Mouse (Mus musculus) brain, adult 2 months (tissue): ENCODE measurements around the gene Ttc16.

Experiments used
- DNase-seq: peaks from one replicate; pipeline ENCODE4 v3.0.0; 2011; ENCODE audit warnings: low read depth, low spot score

Ttc16 gene

DNA sequence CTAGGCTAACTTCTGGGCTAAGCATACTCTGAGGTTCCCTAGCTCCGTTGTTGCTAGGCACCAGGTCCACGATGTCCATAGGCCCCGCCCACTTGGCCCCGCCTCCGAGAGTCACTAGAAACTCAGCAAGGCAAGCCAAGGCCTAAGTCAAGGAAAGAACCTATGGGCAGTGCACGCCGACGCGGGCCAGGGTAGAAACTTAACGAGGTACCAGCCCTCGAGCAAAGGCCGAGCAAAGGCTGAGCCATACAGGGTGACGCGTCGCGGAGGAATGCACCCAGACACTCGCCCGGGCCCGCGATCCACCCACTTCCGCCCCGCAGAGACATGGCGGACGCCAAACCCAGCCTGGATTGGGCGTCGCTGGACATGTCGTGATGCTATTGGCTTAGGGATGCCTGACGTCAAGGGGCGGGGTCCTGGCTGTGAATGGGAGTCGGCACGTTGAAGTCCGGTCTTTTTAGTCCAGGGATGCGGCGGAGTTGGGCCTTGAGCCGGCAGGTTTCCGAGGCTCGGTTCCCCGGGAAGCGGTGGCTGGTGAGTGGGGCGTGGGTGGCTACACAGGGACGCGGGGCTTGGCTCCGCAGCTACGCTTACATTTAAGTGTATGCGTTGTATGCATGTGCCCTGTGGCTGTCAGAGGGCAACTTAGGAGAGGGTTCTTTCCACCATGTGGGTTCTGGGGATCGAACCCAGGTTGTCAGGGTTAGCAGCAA, at the start of gene Ttc16, which contains the start of gene Ptrh1:
Gene Ttc16, minus strand, starts transcription at position 275 of the 716 bp plus-strand sequence.
Gene Ptrh1, plus strand, starts transcription at position 428 of the 716 bp plus-strand sequence.
- DNase-seq, result peak; percentile 98

DNA sequence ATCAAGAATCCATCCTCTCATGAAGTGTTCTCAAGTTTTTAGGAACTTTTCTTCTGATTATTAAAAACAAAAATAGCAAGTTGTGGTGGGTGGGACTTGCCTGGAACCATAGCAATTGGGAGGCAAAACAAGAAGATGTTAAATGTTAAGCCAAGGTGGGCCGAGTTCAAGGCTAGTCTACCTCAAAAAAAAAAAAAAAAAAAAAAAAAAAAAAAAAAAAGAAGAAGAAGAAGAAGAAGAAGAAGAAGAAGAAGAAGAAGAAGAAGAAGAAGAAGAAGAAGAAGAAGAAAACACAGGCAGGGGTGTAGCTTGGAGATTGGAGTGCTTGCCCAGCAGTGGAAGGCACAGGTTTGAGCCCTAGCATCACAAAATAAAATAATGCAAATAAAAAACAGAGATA, 49.3 kb upstream of the Ttc16 start:
- DNase-seq, result no peak

DNA sequence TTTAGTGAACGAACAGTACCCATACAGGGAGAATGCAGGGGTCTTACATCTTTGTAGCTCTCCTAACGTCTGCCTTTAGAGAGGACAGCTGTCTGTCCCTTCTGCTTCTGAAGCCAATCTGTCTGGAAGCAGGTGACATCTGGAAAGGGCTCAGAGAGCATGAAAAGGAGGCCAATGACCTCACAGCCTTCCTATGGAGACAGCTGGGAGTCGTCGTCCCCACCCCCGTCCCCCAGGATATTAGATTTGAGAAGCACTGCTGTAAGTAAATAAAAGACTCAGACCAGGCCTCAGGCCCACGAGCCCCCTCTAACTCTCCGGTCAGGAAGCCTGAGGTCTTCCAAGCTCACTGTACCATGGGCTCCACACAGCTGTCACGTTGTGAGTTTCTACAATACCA, 48.7 kb upstream of the Ttc16 start:
- no peak for DNase-seq

DNA sequence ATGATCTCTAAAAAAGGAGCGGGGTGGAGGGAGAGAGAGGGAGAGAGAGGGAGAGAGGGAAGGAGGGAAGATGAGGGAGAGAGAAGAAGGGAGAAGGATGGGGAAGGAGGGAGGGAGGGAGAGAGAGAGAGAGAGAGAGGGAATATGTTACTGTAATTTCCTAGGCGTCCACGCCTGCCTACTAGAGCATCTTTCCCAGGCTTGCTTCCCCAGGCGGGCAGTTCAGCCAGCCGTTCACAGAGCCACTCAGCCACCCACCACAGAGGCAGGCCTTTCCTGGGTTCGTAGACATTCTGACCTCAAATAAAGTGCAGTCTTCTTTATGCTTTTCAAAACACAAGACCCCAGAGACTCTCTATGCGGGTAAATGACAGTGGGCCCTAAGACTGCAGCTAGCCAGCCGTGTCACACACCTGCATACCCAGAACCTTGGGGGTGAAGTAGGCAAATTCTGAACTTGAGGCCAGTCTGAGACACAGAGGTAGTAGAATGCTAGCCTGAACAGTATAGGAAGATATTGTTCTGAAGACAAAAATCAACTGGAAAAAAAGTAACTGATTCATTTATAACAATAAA, 48.2 kb upstream of the Ttc16 start:
- DNase-seq, result peak; percentile 46

DNA sequence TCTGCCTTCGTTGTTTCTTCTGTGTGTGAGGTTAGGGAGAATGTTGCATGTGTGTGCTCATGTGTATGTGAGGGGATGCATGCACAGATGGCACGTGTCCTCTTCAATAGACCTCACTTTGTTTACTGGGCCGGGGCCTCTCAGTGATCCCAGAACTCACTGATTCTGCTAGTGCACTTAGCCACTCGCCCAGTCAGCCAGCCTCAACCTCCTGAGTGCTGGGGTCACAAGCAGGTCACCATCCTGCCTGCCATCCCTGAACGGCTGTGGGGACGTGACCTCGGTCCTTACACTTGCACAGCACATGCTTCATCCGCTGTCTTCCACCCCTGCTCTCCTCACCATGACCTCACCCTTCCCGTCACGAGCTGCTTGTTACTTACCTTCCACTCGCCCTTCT, 47.7 kb upstream of the Ttc16 start:
- DNase-seq, result no peak

DNA sequence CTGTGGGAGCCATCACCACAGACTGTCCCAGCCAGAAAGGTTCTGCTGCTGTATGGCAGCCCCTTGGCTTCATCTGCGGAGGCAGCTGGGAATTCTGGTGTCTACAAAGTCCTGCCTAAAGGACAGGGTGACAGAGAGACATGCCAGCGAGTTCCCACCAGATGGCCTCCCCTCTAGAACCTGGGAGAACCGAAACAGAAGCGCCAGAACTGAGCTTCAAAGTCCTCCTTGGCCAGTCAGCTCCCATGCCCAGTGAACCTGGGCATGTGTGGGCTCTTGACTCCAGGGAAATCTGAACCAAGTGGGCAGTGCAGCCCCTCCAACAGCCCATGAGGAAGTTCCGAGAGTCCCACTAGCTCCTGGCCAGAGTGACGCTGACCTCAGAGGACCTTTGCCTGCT, 47.2 kb upstream of the Ttc16 start:
- peak; percentile 83 for DNase-seq

DNA sequence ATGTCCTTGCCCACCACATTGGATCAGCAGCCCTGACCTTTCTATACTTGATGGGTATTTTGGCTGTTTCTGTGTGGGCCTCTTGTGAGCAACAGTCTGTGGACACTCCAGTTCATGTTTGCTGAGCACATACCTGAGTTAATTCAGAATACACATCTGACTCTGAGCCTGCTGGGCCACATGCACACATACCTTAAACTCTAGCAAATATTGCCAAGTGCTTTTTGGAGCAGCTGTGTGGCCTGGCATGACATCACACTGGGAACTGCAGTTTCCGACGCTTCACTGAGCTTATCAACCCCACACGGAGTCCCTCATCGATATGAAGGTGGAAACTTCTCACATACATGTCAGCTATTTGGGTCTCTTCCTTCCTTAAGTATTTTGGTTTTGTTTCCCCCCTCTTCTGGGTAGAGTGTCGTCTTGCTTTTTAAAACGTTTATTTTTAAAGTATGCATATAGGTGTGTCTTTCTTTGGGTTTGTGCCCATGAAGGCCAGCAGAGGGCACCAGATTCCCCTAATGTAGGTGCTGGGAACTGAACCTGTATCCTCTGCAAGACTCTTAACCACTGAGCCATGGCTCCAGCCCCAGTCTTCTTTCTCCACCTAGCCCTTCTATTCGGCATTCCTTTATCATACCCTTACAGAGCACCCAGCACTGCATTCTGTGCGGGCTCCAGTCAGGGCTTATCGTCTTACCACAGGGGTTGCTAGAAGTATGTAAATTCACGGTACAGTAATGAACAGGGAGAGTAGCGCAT, 45.8 kb upstream of the Ttc16 start:
- DNase-seq, result peak; percentile 77

DNA sequence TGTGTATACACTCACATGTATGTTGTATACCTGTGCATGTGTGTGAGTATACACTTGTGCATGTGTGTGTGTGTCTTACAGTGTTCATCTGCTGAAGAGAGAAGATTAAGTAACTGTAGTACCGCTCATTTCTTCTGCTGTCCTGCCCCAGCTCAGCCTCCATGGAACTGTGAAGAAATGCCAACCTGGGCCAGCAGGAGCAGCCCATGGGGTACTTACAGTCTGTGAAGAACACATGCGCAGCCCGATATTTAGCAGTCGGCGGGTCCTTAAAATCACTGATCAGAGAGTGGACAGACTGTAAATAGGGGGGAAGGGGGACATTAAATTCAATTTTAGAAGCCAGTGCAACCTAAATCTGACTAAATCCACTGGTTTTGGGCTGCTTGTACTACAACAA, 42.8 kb upstream of the Ttc16 start:
- DNase-seq, result no peak

DNA sequence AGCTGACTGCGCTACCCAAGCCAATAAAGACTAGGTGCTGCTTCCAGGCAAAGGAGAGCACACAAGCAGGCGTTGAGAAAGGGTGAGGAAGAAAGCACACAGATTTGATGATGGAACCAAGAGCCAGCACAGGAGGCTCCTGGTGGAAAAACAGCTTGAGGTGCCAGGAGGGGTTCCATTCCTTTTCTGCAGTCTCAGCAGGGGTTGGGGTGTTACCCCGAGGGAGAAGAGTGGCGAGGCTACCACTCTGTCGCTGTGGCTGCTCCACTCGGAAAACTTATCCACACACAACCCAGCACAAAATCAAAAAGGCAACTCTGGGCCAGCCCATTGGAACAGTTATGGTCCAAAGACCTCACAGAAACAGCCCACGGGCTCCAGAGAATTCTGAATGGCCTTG, 42.2 kb upstream of the Ttc16 start:
- DNase-seq, result no peak

DNA sequence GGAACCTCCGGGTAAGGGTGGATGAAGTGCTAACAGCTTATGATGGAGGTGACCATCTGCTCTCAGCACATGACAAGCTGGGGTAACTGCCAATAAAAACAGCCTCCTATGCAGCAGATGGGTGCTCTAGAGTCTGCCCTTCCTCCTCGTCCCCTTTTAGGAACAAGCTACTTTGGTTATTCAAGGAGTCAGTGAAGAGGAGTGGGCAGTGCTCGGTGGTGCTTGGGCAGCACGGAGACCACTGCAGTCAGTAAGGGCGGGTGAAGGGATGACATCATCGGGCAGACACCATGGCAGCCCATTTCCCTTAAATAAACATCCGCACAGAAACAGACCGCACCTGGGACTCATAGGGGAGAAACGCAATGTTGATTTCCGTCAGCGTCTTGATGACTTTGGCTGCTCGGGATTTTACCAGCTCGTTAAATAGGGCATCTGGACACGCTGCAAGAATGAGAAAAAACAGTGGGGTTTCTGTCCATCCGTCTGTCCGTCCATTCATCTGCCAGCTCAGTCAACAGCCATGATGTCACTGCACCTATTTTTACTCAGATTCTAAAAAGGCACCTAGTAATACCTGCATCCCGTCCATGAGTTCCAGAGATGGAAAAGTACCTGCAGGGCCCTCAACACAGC, 41.6 kb upstream of the Ttc16 start:
- DNase-seq, result peak; percentile 98

DNA sequence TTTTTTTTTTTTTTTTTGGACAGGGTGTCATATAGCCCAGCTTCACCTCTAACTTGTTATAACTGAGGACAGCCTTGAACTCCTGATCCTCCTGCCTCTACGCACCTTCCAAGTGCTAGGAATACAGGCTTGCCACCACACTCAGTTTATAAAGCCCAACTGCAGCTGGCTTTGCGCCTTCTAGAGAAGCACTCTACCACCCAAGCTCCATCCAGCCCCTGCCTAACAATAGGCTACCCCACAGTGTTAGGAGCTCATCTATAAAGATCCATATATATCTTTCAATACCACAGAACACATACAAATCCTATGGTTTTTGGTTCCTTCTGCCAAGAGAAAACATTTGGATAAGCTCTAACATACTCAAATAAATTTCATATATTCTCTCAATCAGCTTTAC, 41.1 kb upstream of the Ttc16 start:
- no peak for DNase-seq

DNA sequence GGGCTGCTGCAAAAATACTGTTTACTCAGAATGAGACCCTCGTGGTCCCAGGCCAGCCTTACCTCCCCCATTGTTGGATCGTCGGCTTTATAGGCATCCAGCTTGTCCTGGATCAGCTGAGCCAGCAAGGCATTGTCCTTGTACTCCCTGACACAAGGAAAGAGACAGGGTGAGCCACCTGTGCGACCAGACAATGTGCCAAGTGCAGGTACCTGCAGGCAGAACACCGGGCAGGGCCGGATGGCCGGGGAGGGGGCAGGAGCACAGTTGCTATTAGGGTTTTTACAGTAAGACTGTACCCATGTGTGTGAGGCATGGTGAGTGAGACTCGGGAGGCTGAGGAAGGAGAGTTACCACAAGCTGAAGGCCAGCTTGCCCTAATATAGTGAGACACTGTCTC, 36.5 kb upstream of the Ttc16 start:
- DNase-seq, result peak; percentile 90

DNA sequence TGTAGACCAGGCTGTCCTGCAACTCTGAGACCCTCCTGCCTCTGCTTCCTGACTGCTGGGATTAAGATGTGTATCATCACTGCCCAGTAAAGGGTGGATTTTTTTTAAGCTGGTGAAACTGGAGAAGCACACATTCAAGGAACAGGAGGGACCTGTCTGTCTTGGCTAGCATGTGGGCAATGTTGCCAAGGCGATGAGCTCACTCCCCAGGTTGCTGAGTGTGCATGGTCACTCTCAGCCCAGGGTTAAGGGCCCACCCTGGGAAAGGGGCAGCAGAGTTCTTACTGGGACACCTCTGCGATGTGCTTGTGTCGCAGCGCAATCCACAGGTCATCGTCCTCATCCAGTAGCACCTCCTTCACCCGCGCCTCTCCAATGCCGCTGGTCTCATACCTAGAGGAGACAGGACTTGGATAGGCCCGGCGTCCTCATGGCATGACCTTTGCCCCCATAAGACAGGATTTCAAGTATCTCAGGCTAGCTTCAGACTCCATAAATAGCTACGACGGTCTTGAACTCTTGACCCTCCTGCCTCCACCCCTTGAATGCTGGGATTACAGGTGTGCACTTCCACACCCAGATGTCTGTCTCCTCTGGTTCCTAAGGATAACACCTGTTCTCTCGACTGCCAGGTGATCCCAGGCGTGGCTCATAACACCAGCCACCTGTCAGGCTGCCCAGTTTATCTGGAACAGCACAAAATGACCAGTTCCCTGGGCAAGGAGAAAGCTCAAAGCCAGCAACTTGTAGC, 33.6 kb upstream of the Ttc16 start:
- no peak for DNase-seq

DNA sequence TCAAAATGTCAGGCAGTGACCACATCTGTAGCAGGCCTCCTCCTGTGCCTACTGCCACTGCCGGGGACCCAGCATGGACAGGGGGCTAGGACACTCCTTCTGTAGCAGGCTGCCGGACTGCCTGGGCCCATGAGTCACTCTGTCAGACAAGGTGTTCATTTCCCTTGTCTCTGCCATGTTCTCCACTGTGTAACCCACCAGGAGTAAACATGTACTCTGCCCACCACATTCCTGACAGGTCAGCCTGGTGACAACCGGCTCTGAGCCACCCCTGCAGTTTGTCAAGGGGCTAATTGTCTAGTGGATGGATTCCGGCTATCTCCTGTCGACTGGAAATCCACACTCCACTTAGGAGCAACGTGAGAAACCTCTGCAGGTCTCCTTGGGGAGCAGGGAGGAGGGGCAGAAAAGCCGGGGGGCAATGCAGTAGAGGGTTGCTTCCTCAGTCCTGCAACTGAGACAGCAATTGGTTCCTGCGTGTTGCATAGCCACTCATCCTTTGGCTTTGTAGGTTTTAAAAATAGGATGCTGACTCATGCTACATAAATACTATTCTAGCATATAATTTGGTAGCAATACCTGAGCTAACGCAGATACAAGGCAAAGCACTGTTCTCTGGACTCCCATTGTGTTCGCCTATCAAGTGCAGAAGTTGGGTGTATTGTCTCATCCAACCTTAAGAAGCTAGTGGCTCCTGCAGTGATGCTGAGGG, 23.0 kb upstream of the Ttc16 start:
- peak; percentile 79 for DNase-seq

DNA sequence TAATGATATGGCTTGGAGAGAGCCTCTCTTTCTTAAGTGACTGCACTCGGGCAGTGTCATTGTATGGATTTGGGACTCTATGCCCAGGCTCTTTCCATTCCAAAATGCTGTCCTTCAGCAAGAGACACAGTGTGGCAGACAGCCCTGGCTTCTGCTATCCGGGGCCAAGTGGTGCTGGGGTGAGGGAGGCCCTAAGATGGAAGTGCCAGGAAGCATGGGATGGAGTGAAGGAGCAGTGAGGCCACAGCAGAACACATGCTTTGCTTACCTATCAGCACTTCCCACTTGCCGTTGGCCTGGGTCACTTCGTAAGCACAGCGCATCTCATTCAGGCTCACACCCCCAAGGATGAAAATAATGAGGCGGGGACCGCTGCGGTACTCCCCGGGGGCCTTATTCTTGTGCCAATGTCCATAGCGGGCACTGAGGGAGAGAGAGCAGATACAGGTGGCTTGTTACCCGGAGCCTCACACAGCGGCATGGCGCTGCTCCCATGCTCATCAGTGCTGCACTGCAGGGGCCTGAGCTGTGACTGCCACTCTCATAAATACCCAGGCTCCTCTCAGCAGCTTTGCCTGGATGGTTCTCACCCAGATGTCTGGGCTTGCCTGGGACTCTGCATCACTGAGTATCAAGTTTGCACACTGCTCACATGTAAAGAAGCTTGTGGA, 20.4 kb upstream of the Ttc16 start:
- peak; percentile 58 for DNase-seq

DNA sequence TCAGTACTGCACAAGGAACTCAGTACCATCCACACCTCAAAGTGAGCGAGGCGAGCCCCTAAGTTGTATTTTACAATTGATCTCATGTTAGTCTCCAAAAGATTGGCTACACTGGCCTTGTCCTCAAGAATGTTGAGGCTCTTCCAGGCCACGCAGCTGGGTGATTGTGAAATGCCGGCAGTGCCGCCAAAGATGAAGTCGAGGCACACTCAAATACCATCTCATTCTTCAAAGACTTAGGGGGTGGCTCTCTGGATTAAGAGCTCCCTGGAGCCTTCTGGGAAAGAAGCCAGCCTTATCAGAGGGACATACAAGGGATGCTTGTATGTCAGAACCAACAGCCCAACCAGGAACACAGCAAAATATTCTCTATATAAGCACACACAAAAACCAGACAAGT, 15.9 kb upstream of the Ttc16 start:
- DNase-seq, result peak; percentile 54

DNA sequence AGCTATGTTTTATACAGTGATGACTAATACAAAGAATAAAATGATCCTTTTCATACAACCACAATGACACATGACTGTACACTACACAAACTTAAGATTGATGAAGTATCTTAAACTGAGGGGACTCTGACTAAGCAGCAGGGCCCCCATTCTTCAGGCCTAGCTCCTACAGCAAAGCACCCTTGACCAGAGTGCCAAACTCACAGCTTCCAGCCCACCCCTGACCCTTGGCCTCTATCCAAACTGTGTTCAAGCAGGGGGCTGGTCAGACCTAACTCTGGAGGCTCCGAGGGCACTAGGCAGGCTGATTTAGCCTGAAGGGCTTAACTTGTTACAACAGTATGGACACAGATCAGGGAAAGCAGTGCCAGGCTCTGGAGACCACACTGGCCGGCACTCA, 13.1 kb upstream of the Ttc16 start:
- no peak for DNase-seq

DNA sequence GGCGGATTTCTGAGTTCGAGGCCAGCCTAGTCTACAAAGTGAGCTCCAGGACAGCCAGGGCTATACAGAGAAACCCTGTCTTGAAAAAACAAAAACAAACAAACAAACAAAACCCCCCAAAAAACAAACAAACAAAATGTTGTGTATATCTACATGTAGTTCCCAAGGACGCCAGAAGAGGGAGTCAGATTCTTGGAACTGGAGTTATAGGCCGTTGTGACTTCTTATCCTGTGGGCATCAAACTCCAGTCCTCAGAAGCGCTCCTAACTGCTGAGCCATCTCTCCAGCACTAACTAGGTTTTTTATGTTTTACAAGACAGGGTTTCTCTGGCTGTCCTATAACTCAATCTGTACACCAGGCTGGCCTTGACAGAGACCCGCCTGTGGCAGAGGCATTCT, 11.7 kb upstream of the Ttc16 start:
- DNase-seq, result peak; percentile 73

DNA sequence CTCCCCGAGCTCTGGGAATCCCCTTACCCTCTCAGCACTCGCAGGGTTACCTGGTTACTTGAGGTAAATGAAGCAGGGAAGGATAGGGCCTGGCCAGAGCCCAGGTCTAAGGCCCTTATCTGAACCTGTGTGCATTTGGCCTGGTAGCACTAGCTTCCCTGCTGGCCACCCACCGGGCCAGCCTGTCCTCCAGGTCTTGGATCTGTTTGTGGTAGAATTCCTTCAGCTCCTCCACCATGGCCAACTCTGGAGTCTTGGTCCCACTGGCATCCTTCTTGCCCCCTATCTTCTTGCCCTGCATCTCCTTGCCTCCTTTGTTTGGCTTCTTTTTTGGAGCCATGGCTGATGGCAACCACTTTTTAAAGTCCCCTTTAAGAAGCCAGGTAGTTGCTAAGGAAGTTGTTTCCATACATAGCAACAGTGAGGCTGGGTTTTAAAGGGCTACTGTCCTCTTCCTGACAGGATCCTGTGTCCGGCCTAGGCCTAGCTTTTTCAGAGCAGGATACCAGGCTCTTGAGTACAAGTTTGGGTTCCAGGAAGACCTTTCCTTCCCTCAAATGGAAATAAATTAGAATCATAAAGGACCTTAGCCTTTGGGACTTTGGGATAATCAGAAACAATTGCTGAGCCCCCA, 8.7 kb upstream of the Ttc16 start, which contains the start of gene Cfap157:
Gene Cfap157, minus strand, starts transcription at position 381 of the 634 bp plus-strand sequence.
- DNase-seq, result peak; percentile 62

DNA sequence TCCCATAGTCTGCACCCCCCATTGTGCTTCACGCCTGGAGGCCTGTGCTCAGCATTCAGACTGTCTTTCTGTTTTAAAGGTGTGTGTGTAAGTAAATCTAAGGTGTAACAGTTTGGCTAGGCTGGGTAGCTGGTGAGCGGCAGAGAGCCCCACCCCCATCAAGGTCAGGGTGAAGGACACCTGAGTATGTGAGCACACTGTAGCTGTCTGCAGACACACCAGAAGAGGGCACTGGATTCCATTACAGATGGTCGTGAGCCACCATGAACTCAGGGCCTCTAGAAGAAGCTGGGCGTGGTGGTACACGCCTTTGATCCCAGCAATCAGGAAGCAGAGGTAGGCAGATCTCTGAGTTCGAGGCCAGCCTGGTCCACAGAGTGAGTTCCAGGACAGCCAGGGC, 6.3 kb upstream of the Ttc16 start:
- DNase-seq, result no peak
